Mouse (Mus musculus) embryonic fibroblast, embryonic 13.5 days (primary cell): ENCODE measurements around the gene Bin2.

Experiments used
- CTCF ChIP-seq: IDR thresholded peaks from 2 replicates; pipeline ENCODE4 v1.5.1; 2011; ENCODE audit warnings: mild to moderate bottlenecking, control low read depth, low read length, moderate library complexity, borderline replicate concordance; ENCODE audit not compliant: insufficient read depth
- POLR2A ChIP-seq: IDR thresholded peaks from 2 replicates; pipeline ENCODE4 v1.6.1; 2011; ENCODE audit warnings: low read depth, mild to moderate bottlenecking, control low read depth, low read length, moderate library complexity

- TF ChIP-seq POLR2A: no peak
- no peak for TF ChIP-seq CTCF
Measured at GRCm38 (mm10) chr15:100665411-100666218, 3.7 kb downstream of the Bin2 start.
